Mouse (Mus musculus): ENCODE measurements around the gene Aip. TPM values are rescaled to one million over a fixed set of nuclear protein-coding genes. Genes with fewer than 3 reads are reported as not detected.

Aip gene
- total and polyA plus RNA-seq, 3 experiments = 22.3 to 86.6 (median 39.9) TPM

- H3K36me3 ChIP-seq (replicated peaks) = no peaks in the 10 kb centered on the region
- H3K9me3 ChIP-seq (replicated peaks) = no peaks in the 10 kb centered on the region
- no peaks in the 10 kb centered on the region; the same call in 1 of the 2 replicates for H3K4me1 ChIP-seq (ENCODE audit: insufficient read depth, low read depth, low read length)
- H3K27me3 ChIP-seq (ENCODE audit: insufficient read depth, low read length) = peaks cover 73% of the 10 kb centered on the region
- ATAC-seq (ENCODE audit: extremely low read depth, insufficient number of reproducible peaks, low FRiP score, poor library complexity, severe bottlenecking) (no peak), DNase-seq (ENCODE audit: low spot score) (no peak)
- TF ChIP-seq GATA1 (IDR thresholded peaks at IDR 0.05; ENCODE audit: borderline replicate concordance, low read length) = no peak
- TF ChIP-seq POLR2AphosphoS5 (IDR thresholded peaks at IDR 0.05; ENCODE audit: insufficient replicate concordance, low read depth, low read length) = no peak
- no peak overlapping the region for H3K4me3 ChIP-seq (ENCODE audit: low read depth, low read length)
These were observed 39.5 kb downstream of the Aip start for GRCm38 (mm10) chr19:4086156-4086555.

DNA sequence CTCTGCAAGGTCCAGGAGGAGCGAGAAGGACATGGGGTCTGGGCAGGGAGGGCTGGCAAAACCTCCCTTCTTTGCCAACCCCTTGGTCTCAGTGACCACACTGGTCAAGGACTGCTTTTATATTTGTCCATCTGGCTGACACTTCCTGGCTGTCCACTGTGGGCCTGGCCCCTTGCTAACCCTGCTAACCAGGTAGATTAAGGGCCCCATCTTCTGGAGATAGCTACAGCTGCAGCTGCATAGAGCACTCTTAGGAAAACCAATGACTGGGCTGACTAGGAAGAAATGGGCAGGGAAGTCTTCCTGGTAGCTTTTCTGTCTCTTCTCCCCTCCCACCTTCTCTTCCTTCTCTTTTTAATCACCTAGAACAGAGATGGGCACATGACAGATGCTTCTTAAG is 40.7 kb downstream of the Aip start:
- peaks cover 77% of the 10 kb centered on the region for H3K27me3 ChIP-seq (ENCODE audit: insufficient read depth, low read length)
- no peak overlapping the region for H3K4me3 ChIP-seq (ENCODE audit: low read depth, low read length)
- no peaks in the 10 kb centered on the region for H3K36me3 ChIP-seq (replicated peaks)
- H3K9me3 ChIP-seq (replicated peaks) = no peaks in the 10 kb centered on the region
- TF ChIP-seq POLR2AphosphoS5 (IDR thresholded peaks at IDR 0.05; ENCODE audit: insufficient replicate concordance, low read depth, low read length) = no peak
- TF ChIP-seq GATA2 (IDR thresholded peaks at IDR 0.05; ENCODE audit: borderline replicate concordance, low read depth, low read length) = no peak
- no peak for TF ChIP-seq TAL1 (conservative IDR thresholded peaks at IDR 0.05; ENCODE audit: low read depth, low read length)
- TF ChIP-seq CTCF (IDR thresholded peaks at IDR 0.05; ENCODE audit: low read depth, low read length) = no peak
- no peak for TF ChIP-seq GATA1 (IDR thresholded peaks at IDR 0.05; ENCODE audit: borderline replicate concordance, low read length)
- ATAC-seq (ENCODE audit: extremely low read depth, insufficient number of reproducible peaks, low FRiP score, poor library complexity, severe bottlenecking) (no peak), DNase-seq (ENCODE audit: low spot score) (no peak)
- peaks cover 6% of the 10 kb centered on the region for H3K4me1 ChIP-seq (ENCODE audit: insufficient read depth, low read depth, low read length)

DNA sequence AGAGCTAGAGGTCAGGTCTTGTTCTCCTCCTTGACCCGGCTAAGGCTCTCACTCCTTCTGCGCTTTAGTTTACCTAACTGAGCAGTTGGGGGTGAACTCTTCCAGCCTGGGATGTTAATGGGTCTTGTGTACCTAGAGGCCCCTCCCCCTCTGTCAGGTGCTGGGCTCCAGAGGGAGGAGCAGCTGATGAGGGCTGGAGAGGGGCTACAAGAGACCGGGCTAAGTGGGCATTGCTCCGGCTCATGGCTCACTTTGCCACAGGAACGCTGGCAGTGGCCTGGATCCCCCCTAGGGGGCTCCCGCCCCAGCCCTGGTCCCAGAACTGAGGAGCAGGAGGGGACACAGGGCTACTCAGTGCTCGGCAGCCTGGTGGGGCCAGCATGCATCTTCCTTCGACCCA is 41.8 kb downstream of the Aip start:
- ATAC-seq (ENCODE audit: extremely low read depth, insufficient number of reproducible peaks, low FRiP score, poor library complexity, severe bottlenecking) (no peak), DNase-seq (ENCODE audit: low spot score) (no peak)
- Histone ChIP-seq H3K36me3 (replicated peaks) (no peaks in the 10 kb centered on the region), H3K9me3 (replicated peaks) (no peaks in the 10 kb centered on the region), H3K27me3 (ENCODE audit: insufficient read depth, low read length) (peaks cover 75% of the 10 kb centered on the region), H3K4me3 (ENCODE audit: low read depth, low read length) (no peak overlapping the region), H3K4me1 (ENCODE audit: insufficient read depth, low read depth, low read length) (peaks cover 6% of the 10 kb centered on the region)
- TF ChIP-seq CTCF (IDR thresholded peaks at IDR 0.05; ENCODE audit: low read depth, low read length) (no peak), GATA2 (IDR thresholded peaks at IDR 0.05; ENCODE audit: borderline replicate concordance, low read depth, low read length) (no peak), GATA1 (IDR thresholded peaks at IDR 0.05; ENCODE audit: borderline replicate concordance, low read length) (no peak), TAL1 (conservative IDR thresholded peaks at IDR 0.05; ENCODE audit: low read depth, low read length) (no peak), POLR2AphosphoS5 (IDR thresholded peaks at IDR 0.05; ENCODE audit: insufficient replicate concordance, low read depth, low read length) (no peak)

DNA sequence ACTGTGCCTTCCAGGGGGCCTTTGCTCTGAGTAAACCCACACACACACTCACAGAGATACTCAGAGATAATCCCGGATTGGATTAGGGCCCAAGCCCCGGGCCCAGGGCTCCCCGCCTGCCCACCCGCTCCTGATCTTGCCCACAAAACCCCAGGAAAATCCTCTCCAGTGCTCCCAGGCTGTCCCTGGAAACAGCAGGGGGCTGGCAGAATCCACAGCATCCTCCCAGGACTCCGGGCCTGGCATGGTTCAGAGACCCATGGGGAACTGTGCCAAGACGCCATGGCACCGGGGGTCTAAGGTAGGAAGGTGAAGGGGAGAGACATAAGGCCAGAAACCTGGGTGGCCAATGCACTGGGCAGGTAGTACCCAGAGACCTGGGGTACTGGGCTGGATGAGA is 42.3 kb downstream of the Aip start:
- TF ChIP-seq GATA1 (IDR thresholded peaks at IDR 0.05; ENCODE audit: borderline replicate concordance, low read length) (no peak), GATA2 (IDR thresholded peaks at IDR 0.05; ENCODE audit: borderline replicate concordance, low read depth, low read length) (no peak), TAL1 (conservative IDR thresholded peaks at IDR 0.05; ENCODE audit: low read depth, low read length) (no peak), CTCF (IDR thresholded peaks at IDR 0.05; ENCODE audit: low read depth, low read length) (no peak), POLR2AphosphoS5 (IDR thresholded peaks at IDR 0.05; ENCODE audit: insufficient replicate concordance, low read depth, low read length) (no peak)
- Histone ChIP-seq H3K9me3 (replicated peaks) (no peaks in the 10 kb centered on the region), H3K36me3 (replicated peaks) (no peaks in the 10 kb centered on the region), H3K4me3 (ENCODE audit: low read depth, low read length) (no peak overlapping the region), H3K27me3 (ENCODE audit: insufficient read depth, low read length) (peaks cover 71% of the 10 kb centered on the region), H3K4me1 (ENCODE audit: insufficient read depth, low read depth, low read length) (peaks cover 6% of the 10 kb centered on the region)
- ATAC-seq (ENCODE audit: extremely low read depth, insufficient number of reproducible peaks, low FRiP score, poor library complexity, severe bottlenecking) (no peak), DNase-seq (ENCODE audit: low spot score) (no peak)

DNA sequence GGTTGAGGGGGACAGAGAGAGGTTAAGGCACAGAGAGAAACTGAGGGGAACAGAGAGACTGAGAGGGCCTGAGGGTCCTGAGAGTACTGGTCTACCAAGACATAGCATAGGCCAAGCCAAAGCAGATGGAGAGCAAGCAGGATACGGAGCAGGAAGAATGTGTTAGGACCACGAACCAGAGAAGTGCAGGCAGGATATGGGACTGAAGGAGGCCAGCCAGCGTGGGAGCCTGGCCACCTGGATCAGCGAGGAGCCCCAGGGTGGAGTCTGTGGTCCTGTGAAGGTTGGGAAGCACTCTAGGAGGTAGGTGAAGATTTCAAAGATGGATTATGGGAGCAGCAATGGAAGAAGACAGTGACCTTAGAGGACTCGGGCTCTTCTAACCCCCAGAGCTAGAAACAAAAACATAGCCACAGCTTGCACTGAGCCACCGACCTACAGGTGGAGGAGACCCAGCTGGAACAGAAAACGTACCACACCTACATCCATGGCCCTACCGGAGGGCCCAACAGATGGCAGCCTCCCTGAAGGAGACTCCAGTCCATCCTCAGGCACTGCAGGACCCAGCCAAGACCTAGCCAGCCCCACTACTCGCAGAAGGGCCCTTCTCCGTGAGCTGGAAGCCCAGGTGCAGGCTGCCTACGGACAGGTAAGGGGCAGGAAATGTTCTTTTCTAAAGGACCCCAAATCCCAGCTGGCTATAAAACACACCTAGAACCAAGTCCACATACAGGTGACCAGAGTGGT is 43.3 kb downstream of the Aip start:
- no peaks in the 10 kb centered on the region for H3K36me3 ChIP-seq (replicated peaks)
- TF ChIP-seq GATA2 (IDR thresholded peaks at IDR 0.05; ENCODE audit: borderline replicate concordance, low read depth, low read length) = no peak
- no peak for TF ChIP-seq CTCF (IDR thresholded peaks at IDR 0.05; ENCODE audit: low read depth, low read length)
- TF ChIP-seq GATA1 (IDR thresholded peaks at IDR 0.05; ENCODE audit: borderline replicate concordance, low read length) = no peak
- no peak for TF ChIP-seq TAL1 (conservative IDR thresholded peaks at IDR 0.05; ENCODE audit: low read depth, low read length)
- no peak for TF ChIP-seq POLR2AphosphoS5 (IDR thresholded peaks at IDR 0.05; ENCODE audit: insufficient replicate concordance, low read depth, low read length)
- H3K4me1 ChIP-seq (ENCODE audit: insufficient read depth, low read depth, low read length) = peaks cover 6% of the 10 kb centered on the region
- no peak for DNase-seq (ENCODE audit: low spot score)
- H3K9me3 ChIP-seq (replicated peaks) = no peaks in the 10 kb centered on the region
- peaks cover 75% of the 10 kb centered on the region for H3K27me3 ChIP-seq (ENCODE audit: insufficient read depth, low read length)
- H3K4me3 ChIP-seq (ENCODE audit: low read depth, low read length) = no peak overlapping the region
- no peak for ATAC-seq (ENCODE audit: extremely low read depth, insufficient number of reproducible peaks, low FRiP score, poor library complexity, severe bottlenecking)

DNA sequence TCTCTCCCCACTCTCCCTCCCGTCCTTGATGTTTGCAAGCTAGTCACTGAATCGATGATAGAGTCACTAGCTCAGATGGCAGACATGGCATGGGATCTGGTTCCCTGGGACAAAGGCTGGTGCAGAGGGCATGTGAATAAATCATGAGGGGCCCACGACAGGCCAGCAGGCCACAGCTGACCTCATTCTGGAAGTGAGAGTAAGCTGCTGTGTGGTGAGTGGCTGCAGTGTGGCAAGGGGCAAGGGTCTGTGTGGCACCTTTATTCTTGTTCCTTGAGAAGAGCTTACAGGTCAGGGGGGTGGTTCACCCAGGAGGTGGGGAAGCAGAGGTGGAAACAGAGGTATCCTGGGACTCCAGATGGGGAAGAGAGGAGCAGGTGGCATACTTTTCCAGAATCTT is 44.3 kb downstream of the Aip start, which contains the start of gene Cabp2:
Gene Cabp2, plus strand, starts transcription at position 185 of the 400 bp plus-strand sequence.
- Histone ChIP-seq H3K27me3 (ENCODE audit: insufficient read depth, low read length) (peaks cover 69% of the 10 kb centered on the region), H3K4me1 (ENCODE audit: insufficient read depth, low read depth, low read length) (peaks cover 6% of the 10 kb centered on the region), H3K9me3 (replicated peaks) (no peaks in the 10 kb centered on the region), H3K36me3 (replicated peaks) (no peaks in the 10 kb centered on the region), H3K4me3 (ENCODE audit: low read depth, low read length) (no peak within 1 kb of the TSS)
- DNase-seq (ENCODE audit: low spot score) (no peak), ATAC-seq (ENCODE audit: extremely low read depth, insufficient number of reproducible peaks, low FRiP score, poor library complexity, severe bottlenecking) (no peak)
- no peak for TF ChIP-seq POLR2AphosphoS5 (IDR thresholded peaks at IDR 0.05; ENCODE audit: insufficient replicate concordance, low read depth, low read length)
- TF ChIP-seq GATA1 (IDR thresholded peaks at IDR 0.05; ENCODE audit: borderline replicate concordance, low read length) = no peak
- TF ChIP-seq CTCF (IDR thresholded peaks at IDR 0.05; ENCODE audit: low read depth, low read length) = no peak
- no peak for TF ChIP-seq GATA2 (IDR thresholded peaks at IDR 0.05; ENCODE audit: borderline replicate concordance, low read depth, low read length)
- no peak for TF ChIP-seq TAL1 (conservative IDR thresholded peaks at IDR 0.05; ENCODE audit: low read depth, low read length)
